Mouse (Mus musculus) bone marrow macrophage, adult 2 months (primary cell): ENCODE measurements around the gene Fkbp9.

Experiments used
- CTCF ChIP-seq: IDR thresholded peaks from 2 replicates; pipeline ENCODE4 v1.5.1; 2012; ENCODE audit warnings: low read depth, mild to moderate bottlenecking, low read length, moderate library complexity
- POLR2A ChIP-seq: IDR thresholded peaks from 2 replicates; pipeline ENCODE4 v1.6.1; 2012; ENCODE audit warnings: mild to moderate bottlenecking, low read depth, low read length, borderline replicate concordance

GRCm38 (mm10) chr6:56848974-56849373 lies 17.1 kb downstream of the Fkbp9 start:
- TF ChIP-seq CTCF (no peak), POLR2A (no peak)
